Mouse (Mus musculus): ENCODE data around the gene Ahcy.
"Not testable (repeated sequence)": the region's sequence is repeated elsewhere in the genome, so short reads cannot be mapped to it uniquely, and the experiment has no call there.

Gene Ahcy

GRCm38 (mm10) chr2:155073978-155074765 lies at the start of gene Ahcy:
Ahcy (minus strand) TSS chr2:155074497.
- DNase-seq (ENCODE audit: low spot score in 2 of 2) = peak; percentile 92

- DNase-seq (ENCODE audit: low spot score in 2 of 2) = no peak
These were observed 41.0 kb upstream of the Ahcy start for GRCm38 (mm10) chr2:155115216-155115830.

GRCm38 (mm10) chr2:155107276-155107675 lies 33.0 kb upstream of the Ahcy start:
- DNase-seq (ENCODE audit: low spot score in 2 of 2) = not testable (repeated sequence)

- DNase-seq (ENCODE audit: low spot score in 2 of 2) = no peak
These were observed 29.3 kb upstream of the Ahcy start for GRCm38 (mm10) chr2:155103607-155104006.

GRCm38 (mm10) chr2:155101761-155102181 lies 27.5 kb upstream of the Ahcy start:
- no peak for DNase-seq (ENCODE audit: low spot score in 2 of 2)

- DNase-seq (ENCODE audit: low spot score in 2 of 2) = no peak
These were observed 26.5 kb upstream of the Ahcy start for GRCm38 (mm10) chr2:155100796-155101259.

GRCm38 (mm10) chr2:155099994-155100795 lies 25.9 kb upstream of the Ahcy start:
- DNase-seq (ENCODE audit: low spot score in 2 of 2) = no peak

- DNase-seq (ENCODE audit: low spot score in 2 of 2) = no peak
These were observed 25.1 kb upstream of the Ahcy start for GRCm38 (mm10) chr2:155099421-155099820.

GRCm38 (mm10) chr2:155098720-155099380 lies 24.6 kb upstream of the Ahcy start:
- no peak for DNase-seq (ENCODE audit: low spot score in 2 of 2)

- no peak for DNase-seq (ENCODE audit: low spot score in 2 of 2)
These were observed 19.1 kb upstream of the Ahcy start for GRCm38 (mm10) chr2:155093418-155093817.

- no peak for DNase-seq (ENCODE audit: low spot score in 2 of 2)
These were observed 17.4 kb upstream of the Ahcy start for GRCm38 (mm10) chr2:155091743-155092075.

- no peak for DNase-seq (ENCODE audit: low spot score in 2 of 2)
These were observed 16.8 kb upstream of the Ahcy start for GRCm38 (mm10) chr2:155090909-155091742.

- DNase-seq (ENCODE audit: low spot score in 2 of 2) = no peak
These were observed 14.0 kb upstream of the Ahcy start for GRCm38 (mm10) chr2:155088264-155088663.

GRCm38 (mm10) chr2:155086328-155086727 lies 12.0 kb upstream of the Ahcy start:
- no peak for DNase-seq (ENCODE audit: low spot score in 2 of 2)

GRCm38 (mm10) chr2:155084546-155084945 lies 10.2 kb upstream of the Ahcy start:
- no peak for DNase-seq (ENCODE audit: low spot score in 2 of 2)

GRCm38 (mm10) chr2:155082121-155082803 lies 8.0 kb upstream of the Ahcy start:
- peak; percentile 55 to 66 for DNase-seq (ENCODE audit: low spot score in 2 of 2)

GRCm38 (mm10) chr2:155081056-155081455 lies 6.8 kb upstream of the Ahcy start:
- no peak for DNase-seq (ENCODE audit: low spot score in 2 of 2)

GRCm38 (mm10) chr2:155080179-155080530 lies 5.9 kb upstream of the Ahcy start:
- no peak for DNase-seq (ENCODE audit: low spot score in 2 of 2)

- no peak for DNase-seq (ENCODE audit: low spot score in 2 of 2)
These were observed 5.3 kb upstream of the Ahcy start for GRCm38 (mm10) chr2:155079500-155080178.

- DNase-seq (ENCODE audit: low spot score in 2 of 2) = no peak
These were observed 1.4 kb upstream of the Ahcy start for GRCm38 (mm10) chr2:155075649-155076048.

Measured in right cerebral cortex, postnatal 10 days (tissue).